Mouse (Mus musculus): ENCODE measurements around the gene Atp1b3. TPM values are rescaled to one million over a fixed set of nuclear protein-coding genes. Genes with fewer than 3 reads are reported as not detected.

Atp1b3 gene
- 71.7 and 87.7 TPM in 2 replicates for polyA plus RNA-seq (2012; rRNA removed)

DNA sequence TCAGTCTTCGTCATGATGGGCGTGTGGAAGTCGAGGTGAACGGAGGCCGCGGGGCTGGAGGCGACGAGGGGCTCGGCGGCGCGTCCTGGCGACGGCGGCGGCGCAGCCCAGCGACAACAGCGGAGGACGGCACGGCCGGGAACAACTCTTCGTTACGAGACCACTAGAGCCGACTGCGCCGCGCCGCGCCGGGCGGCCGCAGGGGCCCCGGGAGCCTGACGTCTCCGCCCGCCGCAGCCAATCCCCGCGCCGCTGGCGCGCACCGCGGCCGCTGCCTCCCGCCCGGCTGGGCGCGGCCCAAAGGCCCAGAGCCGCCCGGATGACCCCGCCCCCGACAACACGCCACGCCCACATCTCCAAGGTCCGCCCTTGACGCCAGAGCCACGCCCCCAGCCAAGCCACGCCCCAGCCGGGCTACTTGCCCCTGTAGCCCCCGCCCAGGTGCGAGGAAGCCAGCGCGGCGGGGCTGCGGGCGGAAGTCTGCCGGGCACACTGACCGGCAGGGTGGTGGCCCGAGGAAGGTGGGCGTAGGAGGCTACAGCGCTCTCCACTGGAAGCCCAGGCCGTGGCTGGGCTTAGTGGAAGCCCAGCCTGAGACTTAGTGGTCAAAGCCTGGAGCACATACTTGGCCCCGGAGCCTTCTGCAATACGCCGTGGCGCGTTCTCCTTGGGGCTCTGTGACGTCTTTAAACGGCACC lies at the start of gene Atp1b3:
Gene Atp1b3, minus strand, starts transcription at position 302 of the 698 bp plus-strand sequence.

Other genes with a start within 250 kb of the Atp1b3 start
- gene Gk5, start 245.1 kb downstream of the Atp1b3 start, polyA plus RNA-seq (2012; rRNA removed), result 3.0 and 5.4 TPM in 2 replicates
- 43.0 and 47.2 TPM in 2 replicates for gene Tfdp2, start 168.2 kb downstream of the Atp1b3 start, polyA plus RNA-seq (2012; rRNA removed)
- 290 and 442 TPM in 2 replicates for gene Rnf7, start 114.2 kb upstream of the Atp1b3 start, polyA plus RNA-seq (2012; rRNA removed)
- gene Gm28729, start 160.8 kb upstream of the Atp1b3 start, polyA plus RNA-seq (2012; rRNA removed), result not detected in 2 replicates